Mouse (Mus musculus) MEL (cell line): ENCODE results near the gene Krt4.

Experiments used
- CHD2 ChIP-seq: IDR thresholded peaks from 2 replicates; pipeline ENCODE4 v1.6.1; 2011; ENCODE audit warnings: low read length, improper control_type of control experiment
- CTCF ChIP-seq, 3 experiments: IDR thresholded peaks in 2 of 3; conservative IDR thresholded peaks in 1 of 3; 2 replicates each; pipeline ENCODE4 v1.5.1; 2011 to 2012; ENCODE audit warnings: low read length in 3 of 3, low read depth in 2 of 3, mild to moderate bottlenecking in 2 of 3, improper control_type of control experiment in 1 of 3, inconsistent platforms in 1 of 3, mixed read lengths in 1 of 3, moderate library complexity in 1 of 3; ENCODE audit not compliant: control insufficient read depth in 1 of 3, insufficient read depth in 1 of 3, poor library complexity in 1 of 3, severe bottlenecking in 1 of 3
- E2F4 ChIP-seq: IDR thresholded peaks from 2 replicates; pipeline ENCODE4 v1.6.1; 2011; ENCODE audit warnings: low read depth, low read length, improper control_type of control experiment, borderline replicate concordance
- ELF1 ChIP-seq: IDR thresholded peaks from 2 replicates; pipeline ENCODE4 v1.6.1; 2014; ENCODE audit warnings: low read depth, mild to moderate bottlenecking, inconsistent platforms, low read length, improper control_type of control experiment, moderate library complexity
- EP300 ChIP-seq, 2 experiments: IDR thresholded peaks; 2 replicates each; pipeline ENCODE4 v1.6.1; 2011; ENCODE audit warnings: improper control_type of control experiment in 2 of 2, low read length in 2 of 2, low read depth in 1 of 2, mild to moderate bottlenecking in 1 of 2
- GABPA ChIP-seq: IDR thresholded peaks from 2 replicates; pipeline ENCODE4 v1.6.1; 2012; ENCODE audit warnings: low read depth, mild to moderate bottlenecking, inconsistent platforms, low read length, improper control_type of control experiment, moderate library complexity
- MYB ChIP-seq: IDR thresholded peaks from 2 replicates; pipeline ENCODE4 v1.6.1; 2011; ENCODE audit warnings: mild to moderate bottlenecking, low read depth, low read length, improper control_type of control experiment
- POLR2A ChIP-seq, 2 experiments: IDR thresholded peaks; 2 replicates each; pipeline ENCODE4 v1.6.1; 2011 to 2012; ENCODE audit warnings: low read length in 2 of 2, mild to moderate bottlenecking in 2 of 2, control low read depth in 1 of 2, improper control_type of control experiment in 1 of 2, low read depth in 1 of 2, moderate library complexity in 1 of 2; ENCODE audit not compliant: control insufficient read depth in 1 of 2, insufficient read depth in 1 of 2, poor library complexity in 1 of 2
- POLR2AphosphoS2 ChIP-seq: IDR thresholded peaks from 2 replicates; pipeline ENCODE4 v1.6.1; 2011; ENCODE audit warnings: low read length, improper control_type of control experiment

- peak in 1 of 3 experiments; percentile 3; a peak in 1 of 6 replicates for TF ChIP-seq CTCF (IDR thresholded peaks at IDR 0.05 in 2 of 3, conservative IDR thresholded peaks at IDR 0.05 in 1 of 3; ENCODE audit: control insufficient read depth in 1 of 3, insufficient read depth in 1 of 3, low read depth in 2 of 3, low read length in 3 of 3, poor library complexity in 1 of 3, severe bottlenecking in 1 of 3)
- no peak for TF ChIP-seq POLR2AphosphoS2
- no peak for TF ChIP-seq EP300 (IDR thresholded peaks at IDR 0.05; ENCODE audit: low read depth in 1 of 2, low read length in 2 of 2)
- TF ChIP-seq MYB, result no peak
- no peak for TF ChIP-seq POLR2A (IDR thresholded peaks at IDR 0.05; ENCODE audit: control insufficient read depth in 1 of 2, insufficient read depth in 1 of 2, low read depth in 1 of 2, low read length in 2 of 2, poor library complexity in 1 of 2)
- no peak for TF ChIP-seq GABPA
- TF ChIP-seq CHD2, result no peak
- no peak for TF ChIP-seq ELF1
- TF ChIP-seq E2F4, result no peak
These were observed 22.1 kb downstream of the Krt4 start for GRCm38 (mm10) chr15:101902171-101903149.
